Mouse (Mus musculus) neural tube, embryonic 14.5 days (tissue): ENCODE data around the gene Inha. TPM values are rescaled to one million over a fixed set of nuclear protein-coding genes. Genes with fewer than 3 reads are reported as not detected.
A peak's percentile ranks its signal among the peaks of the same experiment; 100 is the strongest.

Experiments
- ATAC-seq: fragments of 200-750 bp; cut with Nextera tagmentation; 2 replicates; pipeline ENCODE4 v1.8.0; 2017; ENCODE audit warnings: low read depth, mild to moderate bottlenecking, moderate TSS enrichment, moderate library complexity
- H3K27ac ChIP-seq: fragments of 300-500 bp; sonication (generic); 2 replicates; pipeline ENCODE4 v1.5.1; 2014; ENCODE audit warnings: low read depth, mild to moderate bottlenecking, control low read depth, low read length, moderate library complexity, mixed read lengths
- H3K27me3 ChIP-seq: fragments of 300-500 bp; sonication (generic); 2 replicates; pipeline ENCODE4 v1.6.1; 2014; ENCODE audit warnings: low read length; ENCODE audit not compliant: control insufficient read depth, insufficient read depth
- H3K36me3 ChIP-seq: fragments of 300-500 bp; sonication (generic); 2 replicates; pipeline ENCODE4 v1.6.1; 2014; ENCODE audit warnings: low read length, mixed read lengths; ENCODE audit not compliant: control insufficient read depth, insufficient read depth
- H3K4me1 ChIP-seq: fragments of 300-500 bp; sonication (generic); 2 replicates; pipeline ENCODE4 v1.6.1; 2014; ENCODE audit warnings: low read length; ENCODE audit not compliant: control insufficient read depth, insufficient read depth
- H3K4me2 ChIP-seq: fragments of 300-500 bp; sonication (generic); 2 replicates; pipeline ENCODE4 v1.6.1; 2014; ENCODE audit warnings: mild to moderate bottlenecking, low read depth, low read length, control low read depth
- H3K4me3 ChIP-seq: fragments of 300-500 bp; sonication (generic); 2 replicates; pipeline ENCODE4 v1.5.1; 2014; ENCODE audit warnings: low read depth, low read length, control low read depth, mixed read lengths
- H3K9ac ChIP-seq: fragments of 300-500 bp; sonication (generic); replicated peaks from 2 replicates; pipeline ENCODE4 v1.6.1; 2014; ENCODE audit warnings: low read depth, mild to moderate bottlenecking, control low read depth, low read length, mixed read lengths
- H3K9me3 ChIP-seq: fragments of 300-500 bp; sonication (generic); 2 replicates; pipeline ENCODE4 v1.6.1; 2016; ENCODE audit warnings: low read length; ENCODE audit not compliant: control insufficient read depth
- WGBS: fragments of 180-500 bp; shearing (Covaris S2); extraction: QIAGEN DNeasy Blood & Tissue Kit; methylation state at CpG from one replicate; pipeline ENCODE4 v1.1.7; 2014; 5-methylcytosine and 5-hydroxymethylcytosine counted together
- polyA plus RNA-seq: library from polyadenylated mRNA; unstranded; fragments of >200 nt; fragmentation: Nextera tagmentation; extraction: Ambion mirVana; gene quantifications from 2 replicates; pipeline ENCODE4 v1.2.1, GENCODE M21; 2014

Inha gene
- polyA plus RNA-seq, 1 experiment from 2014 or later: 12.3 TPM

GRCm38 (mm10) chr1:75501905-75502304, 5.0 kb upstream of the Inha start:
- no peak for ATAC-seq
- Histone ChIP-seq H3K4me2 (no peak overlapping the region), H3K4me1 (peaks cover 3% of the 10 kb centered on the region; the same call in 1 of the 2 replicates), H3K27ac (no peak overlapping the region), H3K9ac (no peak overlapping the region), H3K36me3 (peaks cover 23% of the 10 kb centered on the region; the same call in 1 of the 2 replicates), H3K4me3 (no peak overlapping the region), H3K27me3 (no peaks in the 10 kb centered on the region), H3K9me3 (no peaks in the 10 kb centered on the region)
- WGBS: 98% methylated on average over 9 of the region's 9 CpGs

GRCm38 (mm10) chr1:75502945-75503650, 3.8 kb upstream of the Inha start:
- H3K4me2 ChIP-seq: no peak overlapping the region
- no peak overlapping the region for H3K4me3 ChIP-seq
- ATAC-seq: no peak
- H3K4me1 ChIP-seq: peaks cover 3% of the 10 kb centered on the region; the same call in 1 of the 2 replicates
- H3K36me3 ChIP-seq: peaks cover 19% of the 10 kb centered on the region; the same call in 1 of the 2 replicates
- no peaks in the 10 kb centered on the region for H3K27me3 ChIP-seq
- no peak overlapping the region for H3K27ac ChIP-seq
- H3K9ac ChIP-seq: no peak overlapping the region
- H3K9me3 ChIP-seq: no peaks in the 10 kb centered on the region
- WGBS: 87% methylated on average over 24 of the region's 25 CpGs

- Histone ChIP-seq H3K4me2 (no peak overlapping the region), H3K27ac (no peak overlapping the region), H3K4me1 (peaks cover 3% of the 10 kb centered on the region; the same call in 1 of the 2 replicates), H3K27me3 (no peaks in the 10 kb centered on the region), H3K36me3 (peaks cover 19% of the 10 kb centered on the region; the same call in 1 of the 2 replicates), H3K9ac (no peak overlapping the region), H3K4me3 (no peak overlapping the region), H3K9me3 (no peaks in the 10 kb centered on the region)
- ATAC-seq: no peak
- 76% methylated on average over 23 of the region's 23 CpGs for WGBS
These were observed 3.3 kb upstream of the Inha start for GRCm38 (mm10) chr1:75503651-75503980.

GRCm38 (mm10) chr1:75504256-75505045, 2.4 kb upstream of the Inha start:
- WGBS: 66% methylated on average over 9 of the region's 9 CpGs
- Histone ChIP-seq H3K4me3 (peak overlapping the region; percentile 83), H3K4me2 (peak overlapping the region; percentile 89), H3K4me1 (peaks cover 3% of the 10 kb centered on the region; the same call in 1 of the 2 replicates), H3K9ac (no peak overlapping the region; the same call in 1 of the 2 replicates), H3K27me3 (no peaks in the 10 kb centered on the region), H3K27ac (no peak overlapping the region), H3K36me3 (peaks cover 19% of the 10 kb centered on the region; the same call in 1 of the 2 replicates), H3K9me3 (no peaks in the 10 kb centered on the region)
- no peak for ATAC-seq

- peak; percentile 87 for ATAC-seq
- H3K4me3 ChIP-seq: peak overlapping the region; percentile 83
- H3K27ac ChIP-seq: peak overlapping the region; percentile 90
- no peaks in the 10 kb centered on the region for H3K9me3 ChIP-seq
- peaks cover 3% of the 10 kb centered on the region; the same call in 1 of the 2 replicates for H3K4me1 ChIP-seq
- no peaks in the 10 kb centered on the region for H3K27me3 ChIP-seq
- H3K9ac ChIP-seq: peak overlapping the region; percentile 97
- WGBS: under 1% methylated on average over 73 of the region's 84 CpGs
- H3K4me2 ChIP-seq: peak overlapping the region; percentile 89
- peaks cover 13% of the 10 kb centered on the region; the same call in 1 of the 2 replicates for H3K36me3 ChIP-seq
These were observed 1.5 kb upstream of the Inha start for GRCm38 (mm10) chr1:75505159-75505955.

GRCm38 (mm10) chr1:75505956-75506831, 683 bp upstream of the Inha start, which contains the start of gene Obsl1:
Obsl1 (minus strand) TSS chr1:75506452.
- WGBS: under 1% methylated on average over 55 of the region's 65 CpGs
- Histone ChIP-seq H3K27ac (peak within 1 kb of the TSS; percentile 90), H3K9ac (peak within 1 kb of the TSS; percentile 97), H3K27me3 (no peaks in the 10 kb centered on the region), H3K4me3 (peak within 1 kb of the TSS; percentile 83), H3K36me3 (peaks cover 8% of the 10 kb centered on the region; the same call in 1 of the 2 replicates), H3K4me2 (peak within 1 kb of the TSS; percentile 89), H3K9me3 (no peaks in the 10 kb centered on the region), H3K4me1 (peaks cover 3% of the 10 kb centered on the region; the same call in 1 of the 2 replicates)
- ATAC-seq: peak; percentile 67

- H3K27me3 ChIP-seq: no peaks in the 10 kb centered on the region
- no peak overlapping the region for H3K4me2 ChIP-seq
- H3K4me3 ChIP-seq: no peak overlapping the region
- H3K9ac ChIP-seq: no peak overlapping the region
- H3K4me1 ChIP-seq: peaks cover 3% of the 10 kb centered on the region; the same call in 1 of the 2 replicates
- WGBS: 64% methylated on average over 20 of the region's 20 CpGs
- H3K27ac ChIP-seq: no peak overlapping the region
- ATAC-seq: no peak
- H3K36me3 ChIP-seq: no peaks in the 10 kb centered on the region
- H3K9me3 ChIP-seq: no peaks in the 10 kb centered on the region
These were observed 2.7 kb downstream of the Inha start for GRCm38 (mm10) chr1:75509586-75509985.

- 75% methylated on average over 5 of the region's 5 CpGs for WGBS
- ATAC-seq: no peak
- no peak overlapping the region for H3K4me2 ChIP-seq
- no peaks in the 10 kb centered on the region for H3K36me3 ChIP-seq
- no peak overlapping the region for H3K4me3 ChIP-seq
- H3K27me3 ChIP-seq: no peaks in the 10 kb centered on the region
- no peaks in the 10 kb centered on the region for H3K9me3 ChIP-seq
- peaks cover 3% of the 10 kb centered on the region; the same call in 1 of the 2 replicates for H3K4me1 ChIP-seq
- no peak overlapping the region for H3K9ac ChIP-seq
- no peak overlapping the region for H3K27ac ChIP-seq
These were observed 3.3 kb downstream of the Inha start for GRCm38 (mm10) chr1:75510154-75510553.
